Mouse (Mus musculus) Patski (cell line): ENCODE measurements at regions not wholly inside any gene's neighbourhood (a gene's known extent, or its start where the extent isn't known, plus 50 kb on each side); places are given as distances from the start of the nearest gene placed in this dataset.

ENCODE experiments used
- ATAC-seq: fragments of 100-300 bp; one replicate; pipeline ENCODE4 v1.8.0; 2021
- CTCF ChIA-PET: fragments of 350-600 bp; sonication (Branson Sonifier 250); formaldehyde crosslinking; loops from one replicate; lab custom pipeline; 2022; ENCODE audit warnings: inconsistent platforms; lab: Charles Lee
- POLR2A ChIA-PET: fragments of 350-600 bp; sonication (Branson Sonifier 250); formaldehyde crosslinking; loops from one replicate; lab custom pipeline; 2022; ENCODE audit warnings: antibody characterized with exemption, inconsistent platforms; lab: Charles Lee
- DNase-seq: peaks from one replicate; pipeline ENCODE4 v3.0.0-alpha.2; 2011; ENCODE audit warnings: low read depth, low spot score
- H3K27me3 ChIP-seq: fragments of 371-371 bp; one replicate; pipeline ENCODE4 v1.5.1; 2021
- CTCF ChIP-seq: fragments of 100-300 bp; IDR thresholded peaks from one replicate; pipeline ENCODE4 v1.5.1; 2021
- in situ Hi-C: fragments of 300-500 bp; cut with MboI; formaldehyde crosslinking; loops from 3 replicates; pipeline ENCODE4 v1.11.1; 2018; ENCODE audit warnings: low pct_unique_long_range_greater_than_20kb, mixed read lengths

- ChIA-PET CTCF (no interaction called here), POLR2A (no interaction called here)
- DNase-seq, result no peak
- H3K27me3 ChIP-seq, result no peaks in the 10 kb centered on the region
- in situ Hi-C loops, result no loop called here
- no peak for TF ChIP-seq CTCF
- ATAC-seq, result no peak
Measured at GRCm38 (mm10) chr5:118939336-118940039, 379.0 kb downstream of the Med13l start.

DNA sequence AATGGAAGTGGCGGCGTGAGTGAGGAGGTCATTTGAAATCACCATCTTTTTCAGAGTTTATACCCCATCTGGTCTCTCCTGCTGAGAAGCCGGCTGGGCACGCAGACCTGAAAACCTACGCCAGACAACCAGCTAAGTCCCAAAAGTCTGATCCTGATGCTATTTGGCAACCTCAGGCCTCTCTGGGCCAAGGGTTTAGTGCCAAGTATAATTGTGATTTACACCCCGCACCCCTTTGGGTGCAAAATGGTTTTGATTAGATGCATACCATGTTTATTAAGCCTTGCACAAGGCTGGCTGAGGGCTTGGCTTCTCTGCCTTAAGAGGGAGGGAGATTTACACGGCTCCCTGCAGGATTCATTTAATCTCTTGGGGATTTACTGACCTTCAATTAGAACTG, 383.8 kb downstream of the Med13l start:
- ATAC-seq, result no peak
- no peak for DNase-seq
- peaks cover 5% of the 10 kb centered on the region for H3K27me3 ChIP-seq
- ChIA-PET CTCF (no interaction called here), POLR2A (no interaction called here)
- in situ Hi-C loops, result no loop called here
- no peak for TF ChIP-seq CTCF

DNA sequence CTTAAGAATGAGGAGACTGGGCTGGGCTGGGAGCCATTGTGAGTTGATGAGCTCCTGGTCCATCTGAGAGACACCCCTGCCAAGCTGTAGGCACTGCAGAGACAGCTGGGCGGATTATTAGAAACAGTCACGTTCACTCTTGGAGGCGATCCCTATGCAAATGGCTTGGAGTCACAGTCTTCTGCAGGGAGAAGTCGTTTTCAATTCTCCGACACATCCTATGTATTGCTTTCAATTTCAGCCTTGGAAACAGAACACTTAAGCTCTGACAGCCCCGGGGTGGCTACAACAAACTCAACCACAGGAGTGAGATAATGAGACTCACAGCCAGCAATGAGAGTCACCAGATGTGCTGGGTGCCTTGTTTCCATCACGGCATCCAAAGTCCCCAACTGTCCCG, 385.6 kb downstream of the Med13l start:
- ATAC-seq, result no peak
- DNase-seq, result no peak
- ChIA-PET CTCF (no interaction called here), POLR2A (no interaction called here)
- no peak for TF ChIP-seq CTCF
- in situ Hi-C loops, result no loop called here
- peaks cover 5% of the 10 kb centered on the region for H3K27me3 ChIP-seq

DNA sequence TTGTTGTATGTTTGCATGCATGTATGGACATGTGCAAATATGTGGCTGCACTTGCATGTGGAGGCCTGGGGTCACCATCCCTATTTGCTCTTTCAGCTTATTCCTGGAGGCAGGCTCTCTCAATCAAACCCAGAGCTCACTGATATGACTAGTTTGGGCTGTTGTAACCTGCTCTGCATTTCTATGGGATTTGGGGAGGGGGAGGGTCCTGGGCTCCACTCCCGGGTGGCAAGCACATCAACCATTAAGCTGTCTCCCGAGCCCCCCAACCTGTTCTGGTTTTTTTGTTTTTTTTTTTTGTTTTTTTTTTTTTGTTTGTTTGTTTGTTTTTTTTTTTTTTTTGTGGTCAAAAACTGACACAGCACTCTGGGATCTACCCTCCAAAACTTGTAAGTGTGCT, 386.5 kb downstream of the Med13l start:
- no peak for DNase-seq
- TF ChIP-seq CTCF, result no peak
- peaks cover 5% of the 10 kb centered on the region for H3K27me3 ChIP-seq
- ChIA-PET POLR2A (no interaction called here), CTCF (no interaction called here)
- ATAC-seq, result no peak
- in situ Hi-C loops, result no loop called here

GRCm38 (mm10) chr5:118948119-118948786, 387.8 kb downstream of the Med13l start:
- ChIA-PET POLR2A (no interaction called here), CTCF (interaction anchor here (0.6 to 1.3 kb wide), 3 partner anchors 32 to 1847 kb away, joined by 3 read pairs; partner anchors contain the start of gene Oas1e)
- ATAC-seq (no peak), DNase-seq (no peak)
- in situ Hi-C loops, result no loop called here
- peaks cover 8% of the 10 kb centered on the region for H3K27me3 ChIP-seq
- TF ChIP-seq CTCF, result no peak

- no peak for TF ChIP-seq CTCF
- ChIA-PET POLR2A (no interaction called here), CTCF (no interaction called here)
- no peak for ATAC-seq
- in situ Hi-C loops, result no loop called here
- H3K27me3 ChIP-seq, result peaks cover 3% of the 10 kb centered on the region
- DNase-seq, result no peak
Measured at GRCm38 (mm10) chr5:118951067-118951466, 390.6 kb downstream of the Med13l start.

- ChIA-PET CTCF (no interaction called here), POLR2A (no interaction called here)
- H3K27me3 ChIP-seq, result no peaks in the 10 kb centered on the region
- DNase-seq, result no peak
- no peak for TF ChIP-seq CTCF
- in situ Hi-C loops, result no loop called here
- ATAC-seq, result no peak
Measured at GRCm38 (mm10) chr5:118960521-118961001, 400.1 kb downstream of the Med13l start.

- in situ Hi-C loops, result no loop called here
- CTCF ChIA-PET, result no interaction called here
- ATAC-seq, result no peak
- DNase-seq, result no peak
- POLR2A ChIA-PET, result no interaction called here
- TF ChIP-seq CTCF, result no peak
- no peaks in the 10 kb centered on the region for H3K27me3 ChIP-seq
Measured at GRCm38 (mm10) chr5:118961091-118961490, 400.6 kb downstream of the Med13l start.

DNA sequence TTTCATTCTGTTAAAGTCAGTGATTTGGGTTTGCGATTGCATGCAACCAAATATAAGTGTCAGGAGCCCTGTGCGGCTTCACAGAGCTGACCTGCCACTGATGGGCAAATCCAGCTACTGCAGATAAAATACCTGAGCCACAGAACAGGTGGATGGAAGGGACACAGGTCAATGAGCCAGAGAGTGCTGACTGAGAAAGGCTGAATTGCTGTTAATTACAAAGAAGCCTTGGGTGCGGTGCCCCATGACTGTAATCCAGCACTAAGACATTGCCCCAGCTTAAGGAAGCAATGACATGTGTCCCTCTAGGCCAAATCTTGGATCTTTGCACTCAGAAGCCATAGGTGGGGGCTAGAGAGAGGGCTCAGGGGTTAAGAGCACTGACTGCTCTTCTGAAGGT, 401.7 kb downstream of the Med13l start:
- CTCF ChIA-PET, result no interaction called here
- DNase-seq (no peak), ATAC-seq (no peak)
- no peak for TF ChIP-seq CTCF
- no peaks in the 10 kb centered on the region for H3K27me3 ChIP-seq
- in situ Hi-C loops, result no loop called here
- POLR2A ChIA-PET, result no interaction called here

DNA sequence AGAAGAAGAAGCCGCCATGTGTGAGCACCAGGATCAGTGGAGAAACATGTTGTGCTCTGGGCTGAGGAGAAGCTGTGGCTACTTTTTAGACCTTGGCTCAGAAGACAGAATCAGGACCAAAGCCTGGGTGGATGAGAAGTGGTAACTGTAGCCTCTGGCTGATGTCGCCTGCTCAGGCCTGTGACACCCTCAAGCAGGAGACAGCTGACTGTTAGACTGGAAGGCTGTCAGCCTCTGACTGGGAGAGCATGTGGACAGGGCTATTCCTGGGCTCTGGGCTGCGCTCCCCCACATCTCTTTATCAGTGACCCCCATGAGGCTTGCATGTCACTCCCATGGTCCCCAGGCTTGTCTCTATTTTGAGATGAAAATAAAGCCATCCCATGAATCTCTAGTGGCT, 402.5 kb downstream of the Med13l start:
- ATAC-seq, result no peak
- CTCF ChIA-PET, result no interaction called here

DNA sequence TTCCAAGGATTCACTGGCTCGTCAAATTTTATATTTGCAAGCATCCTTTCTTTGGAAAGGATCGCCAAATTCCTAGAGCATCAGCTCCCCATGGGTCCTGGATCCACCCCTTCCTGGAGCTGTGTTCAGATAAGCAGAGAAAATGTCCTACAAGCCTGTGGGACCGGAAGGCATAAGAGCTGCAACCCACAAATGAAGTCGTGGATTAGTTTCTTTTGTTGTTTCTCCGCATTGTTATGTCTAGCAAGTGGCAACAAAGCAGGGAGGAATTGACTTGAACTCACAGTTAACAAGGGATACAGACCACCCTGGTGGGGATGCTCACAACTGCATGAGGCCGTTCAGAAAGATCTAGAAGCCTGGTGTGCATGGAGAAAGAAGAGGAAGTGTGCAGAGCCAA, 406.4 kb downstream of the Med13l start:
- TF ChIP-seq CTCF, result no peak
- ATAC-seq (no peak), DNase-seq (no peak)
- in situ Hi-C loops, result no loop called here
- POLR2A ChIA-PET, result no interaction called here
- peaks cover 2% of the 10 kb centered on the region for H3K27me3 ChIP-seq
- CTCF ChIA-PET, result no interaction called here

More for the DNA sequence above, 402.5 kb downstream of the Med13l start:
- POLR2A ChIA-PET, result no interaction called here
- H3K27me3 ChIP-seq, result no peaks in the 10 kb centered on the region
- DNase-seq, result no peak
- no peak for TF ChIP-seq CTCF
- in situ Hi-C loops, result no loop called here
